Mouse (Mus musculus) MEL (cell line): ENCODE data around the gene Gm21915. TPM values are rescaled to one million over a fixed set of nuclear protein-coding genes. Genes with fewer than 3 reads are reported as not detected.

ENCODE experiments used
- DNase-seq: peaks from one replicate; pipeline ENCODE4 v3.0.0; 2011; ENCODE audit warnings: low read depth, low spot score
- H3K27ac ChIP-seq: 2 replicates; pipeline ENCODE4 v1.5.1; 2012; ENCODE audit warnings: low read depth, mild to moderate bottlenecking, control low read depth, low read length, moderate library complexity; ENCODE audit not compliant: control insufficient read depth
- H3K27me3 ChIP-seq, 2 experiments: fragments of 150-350 bp in 1 of 2; sonication (generic) in 1 of 2; 2 replicates each; pipeline ENCODE4 v1.6.1; 2012; ENCODE audit warnings: low read length in 2 of 2, mild to moderate bottlenecking in 2 of 2, improper control_type of control experiment in 1 of 2, moderate library complexity in 1 of 2; ENCODE audit not compliant: insufficient read depth in 2 of 2, control insufficient read depth in 1 of 2
- H3K36me3 ChIP-seq, 2 experiments: 2 replicates each; pipeline ENCODE4 v1.6.1; 2012 to 2014; ENCODE audit warnings: low read length in 2 of 2, improper control_type of control experiment in 1 of 2, inconsistent platforms in 1 of 2, mild to moderate bottlenecking in 1 of 2; ENCODE audit not compliant: insufficient read depth in 2 of 2, control insufficient read depth in 1 of 2
- H3K4me1 ChIP-seq, 2 experiments: fragments of 150-350 bp in 1 of 2; sonication (generic) in 1 of 2; 2 replicates each; pipeline ENCODE4 v1.6.1; 2012; ENCODE audit warnings: low read length in 2 of 2, improper control_type of control experiment in 1 of 2, mild to moderate bottlenecking in 1 of 2; ENCODE audit not compliant: insufficient read depth in 2 of 2, control insufficient read depth in 1 of 2
- H3K4me3 ChIP-seq, 2 experiments: fragments of 150-350 bp in 1 of 2; sonication (generic) in 1 of 2; 2 replicates each; pipeline ENCODE4 v1.5.1; 2012; ENCODE audit warnings: low read depth in 2 of 2, low read length in 2 of 2, mild to moderate bottlenecking in 2 of 2, moderate library complexity in 2 of 2, control low read depth in 1 of 2, improper control_type of control experiment in 1 of 2; ENCODE audit not compliant: control insufficient read depth in 1 of 2, insufficient read depth in 1 of 2
- H3K79me2 ChIP-seq: 2 replicates; pipeline ENCODE4 v1.6.1; 2012; ENCODE audit warnings: mild to moderate bottlenecking, low read length, moderate library complexity; ENCODE audit not compliant: control insufficient read depth, poor library complexity, insufficient read depth
- H3K9ac ChIP-seq: 2 replicates; pipeline ENCODE4 v1.6.1; 2012; ENCODE audit warnings: low read depth, mild to moderate bottlenecking, control low read depth, low read length, moderate library complexity; ENCODE audit not compliant: control insufficient read depth, poor library complexity, severe bottlenecking
- H3K9me3 ChIP-seq: fragments of 150-350 bp; sonication (generic); replicated peaks from 2 replicates; pipeline ENCODE4 v1.6.1; 2012; ENCODE audit warnings: mild to moderate bottlenecking, low read length, improper control_type of control experiment, moderate library complexity; ENCODE audit not compliant: insufficient read depth
- BHLHE40 ChIP-seq: IDR thresholded peaks from 2 replicates; pipeline ENCODE4 v1.6.1; 2012; ENCODE audit warnings: low read depth, mild to moderate bottlenecking, inconsistent platforms, low read length, improper control_type of control experiment, borderline replicate concordance
- CHD1 ChIP-seq: IDR thresholded peaks from 2 replicates; pipeline ENCODE4 v1.6.1; 2012; ENCODE audit warnings: low read depth, mild to moderate bottlenecking, inconsistent platforms, low read length, improper control_type of control experiment
- CTCF ChIP-seq, 3 experiments: IDR thresholded peaks in 2 of 3; conservative IDR thresholded peaks in 1 of 3; 2 replicates each; pipeline ENCODE4 v1.5.1; 2011 to 2012; ENCODE audit warnings: low read length in 3 of 3, low read depth in 2 of 3, mild to moderate bottlenecking in 2 of 3, improper control_type of control experiment in 1 of 3, inconsistent platforms in 1 of 3, mixed read lengths in 1 of 3, moderate library complexity in 1 of 3; ENCODE audit not compliant: control insufficient read depth in 1 of 3, insufficient read depth in 1 of 3, poor library complexity in 1 of 3, severe bottlenecking in 1 of 3
- ETS1 ChIP-seq: IDR thresholded peaks from 2 replicates; pipeline ENCODE4 v1.6.1; 2012; ENCODE audit warnings: low read depth, mild to moderate bottlenecking, inconsistent platforms, low read length, improper control_type of control experiment, moderate library complexity
- NELFE ChIP-seq: IDR thresholded peaks from 2 replicates; pipeline ENCODE4 v1.6.1; 2011; ENCODE audit warnings: low read depth, low read length, improper control_type of control experiment
- NRF1 ChIP-seq: IDR thresholded peaks from 2 replicates; pipeline ENCODE4 v1.6.1; 2014; ENCODE audit warnings: low read depth, mild to moderate bottlenecking, inconsistent platforms, low read length, improper control_type of control experiment, moderate library complexity; ENCODE audit not compliant: poor library complexity, insufficient read depth, severe bottlenecking
- TAL1 ChIP-seq: IDR thresholded peaks from 2 replicates; pipeline ENCODE4 v1.6.1; 2012; ENCODE audit warnings: mild to moderate bottlenecking, inconsistent platforms, low read length, moderate library complexity, mixed read lengths
- USF2 ChIP-seq, 2 experiments: IDR thresholded peaks; 2 replicates each; pipeline ENCODE4 v1.6.1; 2011 to 2012; ENCODE audit warnings: improper control_type of control experiment in 2 of 2, low read length in 2 of 2, borderline replicate concordance in 1 of 2, inconsistent platforms in 1 of 2, low read depth in 1 of 2, mild to moderate bottlenecking in 1 of 2; ENCODE audit not compliant: insufficient read depth in 1 of 2
- polyA plus RNA-seq, 2 experiments: library from polyadenylated mRNA; stranded (reverse) in 1 of 2; unstranded in 1 of 2; fragments of >175 nt in 1 of 2; fragments of >200 nt in 1 of 2; gene quantifications; 2 replicates each; pipeline versions ENCODE4 v1.2.1 to v1.2.4; 2012; ENCODE audit warnings: low replicate concordance in 2 of 2, low read depth in 1 of 2; ENCODE audit not compliant: insufficient read length in 2 of 2, insufficient read depth in 1 of 2, missing spikeins in 1 of 2
- total RNA-seq: library from RNA; depleted of rRNA; stranded (reverse); fragments of 300-350 nt; gene quantifications from 2 replicates; pipeline ENCODE4 v1.2.3, GENCODE M21; 2012

Gm21915 gene
- total and polyA plus RNA-seq, 3 experiments = not detected

DNA sequence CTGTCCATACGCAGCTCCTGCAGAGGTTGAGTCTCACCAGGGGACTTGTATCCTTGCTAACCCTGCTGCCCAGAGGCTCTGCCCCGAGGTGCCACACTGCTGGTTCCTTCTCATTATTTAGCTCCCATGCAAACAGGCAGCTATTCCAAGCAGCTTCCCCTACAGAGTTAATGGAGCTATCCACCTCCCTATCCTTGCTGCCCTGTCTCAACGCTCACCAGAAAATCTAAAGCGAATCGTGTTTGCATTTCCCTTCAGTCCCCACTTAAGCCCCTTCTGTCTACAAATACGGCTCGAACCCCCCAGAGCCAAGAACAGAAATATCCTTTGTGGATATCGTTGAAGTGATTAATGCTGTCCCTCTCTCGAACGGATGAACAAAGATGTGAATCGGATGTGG lies 43.8 kb upstream of the Gm21915 start:
- H3K9me3 ChIP-seq = no peaks in the 10 kb centered on the region
- no peak for DNase-seq
- H3K9ac ChIP-seq = no peak overlapping the region
- no peak overlapping the region for H3K27ac ChIP-seq
- no peaks in the 10 kb centered on the region for H3K79me2 ChIP-seq
- no peak for TF ChIP-seq NRF1
- H3K27me3 ChIP-seq = no peaks in the 10 kb centered on the region
- no peaks in the 10 kb centered on the region for H3K36me3 ChIP-seq
- H3K4me1 ChIP-seq = no peaks in the 10 kb centered on the region
- no peak overlapping the region for H3K4me3 ChIP-seq

DNA sequence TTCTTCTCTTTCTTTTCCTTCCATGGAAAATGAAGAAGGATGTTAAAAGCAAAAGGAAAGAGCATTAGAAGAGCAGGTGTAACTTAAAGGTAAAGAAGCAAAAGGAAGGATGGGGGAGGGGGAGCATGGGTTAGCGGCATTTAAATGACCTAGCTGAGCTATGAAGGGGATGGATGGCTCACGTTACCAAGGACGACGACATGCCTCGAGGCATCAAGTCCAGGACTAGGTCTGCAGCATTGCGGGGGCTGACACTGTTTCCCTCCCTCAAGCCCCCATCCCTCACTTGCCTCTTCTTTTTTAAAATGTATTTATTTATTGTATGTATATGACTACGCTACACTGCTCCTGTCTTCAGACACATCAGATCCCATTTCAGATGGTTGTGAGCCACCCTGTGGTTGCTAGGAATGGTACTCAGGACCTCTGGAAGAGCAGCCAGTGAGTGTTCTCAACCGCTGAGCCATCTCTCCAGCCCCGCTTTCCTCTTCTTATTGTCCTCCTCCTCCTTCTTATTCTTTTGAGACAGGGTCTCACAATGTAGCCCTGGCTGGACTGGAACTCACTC lies 43.2 kb upstream of the Gm21915 start:
- no peak overlapping the region for H3K9ac ChIP-seq
- H3K79me2 ChIP-seq = no peaks in the 10 kb centered on the region
- no peak for DNase-seq
- H3K4me3 ChIP-seq = no peak overlapping the region
- no peaks in the 10 kb centered on the region for H3K27me3 ChIP-seq
- TF ChIP-seq CHD1 = no peak
- no peak for TF ChIP-seq USF2 (IDR thresholded peaks at IDR 0.05; ENCODE audit: borderline replicate concordance in 1 of 2, insufficient read depth in 1 of 2, low read depth in 1 of 2, low read length in 2 of 2)
- no peak for TF ChIP-seq TAL1
- no peak for TF ChIP-seq BHLHE40
- H3K27ac ChIP-seq = no peak overlapping the region
- no peaks in the 10 kb centered on the region for H3K36me3 ChIP-seq
- H3K9me3 ChIP-seq = no peaks in the 10 kb centered on the region
- H3K4me1 ChIP-seq = no peaks in the 10 kb centered on the region

DNA sequence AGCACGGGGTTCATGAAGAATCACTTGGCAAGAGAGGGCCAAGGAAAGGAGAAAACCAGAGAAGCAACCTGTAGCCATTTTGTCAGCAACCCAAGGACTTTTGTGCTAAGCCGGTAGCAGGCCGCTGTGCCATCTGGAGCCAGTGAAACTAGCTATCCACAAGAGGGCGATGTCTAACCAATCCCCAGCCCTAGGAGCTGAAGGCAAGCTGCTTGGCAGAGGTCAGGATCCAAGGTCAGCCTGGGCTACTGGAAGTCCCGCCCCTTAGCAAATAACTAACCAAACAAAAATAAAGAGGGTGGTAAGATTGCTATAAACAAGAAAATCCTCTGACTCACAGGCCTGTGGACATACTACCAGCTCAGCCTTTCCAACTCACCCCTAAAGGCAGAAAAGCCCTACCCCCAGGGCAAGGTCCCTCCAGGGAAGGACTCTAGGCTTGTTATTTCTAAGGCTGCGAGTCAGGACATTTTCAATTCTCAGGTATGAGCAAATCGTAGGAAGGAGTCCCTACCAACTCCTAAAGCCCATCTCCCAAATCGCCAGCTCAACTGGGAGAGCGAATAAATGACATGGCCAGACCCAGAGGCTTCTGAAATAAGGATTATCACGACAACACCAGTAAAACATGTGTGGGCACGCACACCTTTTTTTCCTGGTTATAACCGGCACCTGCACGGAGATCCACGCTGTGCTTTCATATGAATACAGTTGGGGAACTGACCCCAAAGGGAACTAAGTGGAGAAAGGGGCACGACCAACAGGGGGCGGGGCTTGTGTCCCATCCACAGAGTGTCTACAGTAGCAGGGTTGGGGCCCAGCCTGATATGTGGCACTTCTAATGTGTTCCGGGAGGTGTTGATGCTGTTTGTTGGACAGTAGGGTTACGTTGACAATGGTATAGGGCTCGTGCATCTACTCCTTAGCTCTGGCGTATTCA lies 42.0 kb upstream of the Gm21915 start:
- H3K27me3 ChIP-seq = no peaks in the 10 kb centered on the region
- no peak overlapping the region for H3K27ac ChIP-seq
- H3K4me1 ChIP-seq = no peaks in the 10 kb centered on the region
- H3K9me3 ChIP-seq = no peaks in the 10 kb centered on the region
- no peak for DNase-seq
- H3K4me3 ChIP-seq = no peak overlapping the region
- H3K79me2 ChIP-seq = no peaks in the 10 kb centered on the region
- H3K36me3 ChIP-seq = no peaks in the 10 kb centered on the region
- H3K9ac ChIP-seq = no peak overlapping the region
- TF ChIP-seq ETS1 (no peak), CTCF (IDR thresholded peaks at IDR 0.05 in 2 of 3, conservative IDR thresholded peaks at IDR 0.05 in 1 of 3; ENCODE audit: control insufficient read depth in 1 of 3, insufficient read depth in 1 of 3, low read depth in 2 of 3, low read length in 3 of 3, poor library complexity in 1 of 3, severe bottlenecking in 1 of 3) (0 out of 6 replicates have a peak, but pooled peaks of 1 of the 3 experiments have one; percentile 3), NELFE (no peak)
